Mouse (Mus musculus) ES-CJ7 (cell line): ENCODE results near the gene Thoc5.

Source experiments
- DNase-seq: peaks from one replicate; pipeline ENCODE4 v3.0.0; 2011; ENCODE audit warnings: low read depth, low spot score

Thoc5 gene

GRCm38 (mm10) chr11:4894848-4895816 is at the start of gene Thoc5:
Thoc5 (plus strand) TSS chr11:4895320.
- peak; percentile 82 for DNase-seq

- no peak for DNase-seq
Measured at GRCm38 (mm10) chr11:4848483-4849248, 46.5 kb upstream of the Thoc5 start.

- peak; percentile 100 for DNase-seq
Measured at GRCm38 (mm10) chr11:4849258-4849943, 45.7 kb upstream of the Thoc5 start, which contains the start of gene Nf2. Nf2 (minus strand) TSS chr11:4849536.

GRCm38 (mm10) chr11:4850404-4850803 is 44.7 kb upstream of the Thoc5 start:
- no peak for DNase-seq

- peak; percentile 67 for DNase-seq
Measured at GRCm38 (mm10) chr11:4853021-4853420, 42.1 kb upstream of the Thoc5 start.

GRCm38 (mm10) chr11:4854181-4854580 is 40.9 kb upstream of the Thoc5 start:
- DNase-seq: peak; percentile 70

- no peak for DNase-seq
Measured at GRCm38 (mm10) chr11:4858416-4858815, 36.7 kb upstream of the Thoc5 start.

GRCm38 (mm10) chr11:4860986-4861385 is 34.1 kb upstream of the Thoc5 start:
- peak; percentile 30 for DNase-seq

- DNase-seq: peak; percentile 49
Measured at GRCm38 (mm10) chr11:4861816-4862604, 33.1 kb upstream of the Thoc5 start.

- peak; percentile 63 for DNase-seq
Measured at GRCm38 (mm10) chr11:4862730-4863129, 32.4 kb upstream of the Thoc5 start.

- DNase-seq: peak; percentile 91
Measured at GRCm38 (mm10) chr11:4865645-4866251, 29.4 kb upstream of the Thoc5 start.

- DNase-seq: peak; percentile 92
Measured at GRCm38 (mm10) chr11:4873755-4874475, 21.2 kb upstream of the Thoc5 start, which contains the start of gene Nipsnap1. Nipsnap1 (plus strand) TSS chr11:4873951.

- DNase-seq: peak; percentile 52
Measured at GRCm38 (mm10) chr11:4874551-4874950, 20.6 kb upstream of the Thoc5 start.

GRCm38 (mm10) chr11:4881087-4881486 is 14.0 kb upstream of the Thoc5 start:
- DNase-seq: no peak

GRCm38 (mm10) chr11:4882892-4883627 is 12.1 kb upstream of the Thoc5 start:
- DNase-seq: peak; percentile 92

GRCm38 (mm10) chr11:4885385-4885903 is 9.7 kb upstream of the Thoc5 start:
- DNase-seq: peak; percentile 72

- DNase-seq: no peak
Measured at GRCm38 (mm10) chr11:4886987-4887386, 8.1 kb upstream of the Thoc5 start.

GRCm38 (mm10) chr11:4900437-4900836 is 5.3 kb downstream of the Thoc5 start:
- peak; percentile 83 for DNase-seq

GRCm38 (mm10) chr11:4901956-4902355 is 6.8 kb downstream of the Thoc5 start:
- DNase-seq: no peak
